Mouse (Mus musculus) heart, embryonic 13.5 days (tissue): ENCODE results near the gene Psmb8. TPM values are rescaled to one million over a fixed set of nuclear protein-coding genes. Genes with fewer than 3 reads are reported as not detected.

Experiments used
- ATAC-seq: fragments of 200-750 bp; cut with Nextera tagmentation; 2 replicates; pipeline ENCODE4 v1.8.0; 2017; ENCODE audit warnings: moderate TSS enrichment; ENCODE audit not compliant: insufficient number of reproducible peaks, low FRiP score, low TSS enrichment; ENCODE audit errors: extremely low read depth
- H3K27ac ChIP-seq: fragments of 300-500 bp; sonication (generic); replicated peaks from 2 replicates; pipeline ENCODE4 v1.5.1; 2015; ENCODE audit warnings: moderate library complexity, mild to moderate bottlenecking, inconsistent platforms
- H3K27me3 ChIP-seq: fragments of 300-500 bp; sonication (generic); replicated peaks from 2 replicates; pipeline ENCODE4 v1.6.1; 2015; ENCODE audit warnings: mild to moderate bottlenecking, inconsistent platforms
- H3K36me3 ChIP-seq: fragments of 300-500 bp; sonication (generic); 2 replicates; pipeline ENCODE4 v1.6.1; 2015; ENCODE audit warnings: mild to moderate bottlenecking, inconsistent platforms
- H3K4me1 ChIP-seq: fragments of 300-500 bp; sonication (generic); 2 replicates; pipeline ENCODE4 v1.6.1; 2015; ENCODE audit warnings: inconsistent platforms
- H3K4me2 ChIP-seq: fragments of 300-500 bp; sonication (generic); 2 replicates; pipeline ENCODE4 v1.6.1; 2015; ENCODE audit warnings: inconsistent platforms, mild to moderate bottlenecking, moderate library complexity
- H3K4me3 ChIP-seq: fragments of 300-500 bp; sonication (generic); 2 replicates; pipeline ENCODE4 v1.5.1; 2015; ENCODE audit warnings: moderate library complexity, mild to moderate bottlenecking, inconsistent platforms
- H3K9ac ChIP-seq: fragments of 300-500 bp; sonication (generic); 2 replicates; pipeline ENCODE4 v1.6.1; 2015; ENCODE audit warnings: inconsistent platforms, mild to moderate bottlenecking, moderate library complexity
- H3K9me3 ChIP-seq: fragments of 300-500 bp; sonication (generic); 2 replicates; pipeline ENCODE4 v1.6.1; 2016; ENCODE audit warnings: inconsistent platforms
- WGBS: fragments of 180-500 bp; shearing (Covaris S2); methylation state at CpG from one replicate; pipeline ENCODE4 v1.1.7; 2015; ENCODE audit warnings: mixed read lengths; 5-methylcytosine and 5-hydroxymethylcytosine counted together
- polyA plus RNA-seq: library from polyadenylated mRNA; unstranded; fragments of >200 nt; fragmentation: Nextera tagmentation; extraction: Ambion mirVana; gene quantifications from 2 replicates; pipeline ENCODE4 v1.2.1, GENCODE M21; 2015

Gene Psmb8
- polyA plus RNA-seq, 1 experiment from 2014 or later: 4.3 TPM

DNA sequence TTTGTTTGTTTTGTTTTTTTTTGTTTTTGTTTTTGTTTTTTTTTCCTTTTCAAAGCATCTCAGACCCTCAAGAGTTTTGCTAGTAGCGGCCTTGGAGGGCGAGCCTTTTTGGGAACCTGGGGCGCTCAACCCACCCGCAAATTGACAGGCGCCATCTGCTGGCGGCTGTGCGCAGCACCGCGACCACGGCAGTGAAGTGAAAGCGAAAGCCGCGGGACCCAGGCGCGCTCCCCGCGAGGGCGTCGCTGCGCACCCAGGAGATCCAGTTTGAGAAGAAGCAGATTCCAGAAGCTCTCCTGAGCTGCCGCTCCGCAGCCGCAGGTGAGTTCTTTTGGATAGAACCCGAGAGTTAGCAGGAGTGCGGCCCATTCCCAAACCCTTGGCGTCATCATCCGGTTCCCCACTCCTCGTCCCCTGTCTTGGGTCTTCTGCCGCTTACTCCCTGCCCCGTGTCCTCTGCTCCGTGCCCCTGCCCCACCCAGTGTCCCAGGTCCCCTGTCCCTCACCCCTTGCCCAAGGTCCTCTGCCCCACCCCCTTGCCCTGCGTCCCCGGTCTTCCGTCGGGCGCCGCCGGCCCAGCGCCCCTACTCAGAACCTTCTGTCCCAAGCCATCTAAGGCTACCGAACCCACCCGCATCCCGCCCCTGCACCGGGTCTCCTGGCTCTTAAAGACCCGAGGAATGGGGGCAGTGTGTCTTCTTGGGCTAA, 6.9 kb downstream of the Psmb8 start:
- Histone ChIP-seq H3K27me3 (peaks cover 83% of the 10 kb centered on the region), H3K27ac (no peak overlapping the region), H3K4me2 (peak overlapping the region; percentile 99), H3K4me3 (peak overlapping the region; percentile 86), H3K36me3 (no peaks in the 10 kb centered on the region), H3K4me1 (peaks cover 9% of the 10 kb centered on the region), H3K9me3 (no peaks in the 10 kb centered on the region), H3K9ac (peak overlapping the region; percentile 87)
- ATAC-seq: 0 out of 2 replicates have a peak, but pooled peaks have one; percentile 22
- under 1% methylated on average over 44 of the region's 44 CpGs for WGBS

- 15% methylated on average over 18 of the region's 18 CpGs for WGBS
- Histone ChIP-seq H3K36me3 (no peaks in the 10 kb centered on the region), H3K4me3 (peak overlapping the region; percentile 86), H3K4me2 (peak overlapping the region; percentile 99), H3K27me3 (peaks cover 83% of the 10 kb centered on the region), H3K9ac (peak overlapping the region; percentile 87), H3K9me3 (no peaks in the 10 kb centered on the region), H3K4me1 (peaks cover 9% of the 10 kb centered on the region), H3K27ac (no peak overlapping the region)
- ATAC-seq: no peak
These were observed 7.7 kb downstream of the Psmb8 start for GRCm38 (mm10) chr17:34205021-34205745.

DNA sequence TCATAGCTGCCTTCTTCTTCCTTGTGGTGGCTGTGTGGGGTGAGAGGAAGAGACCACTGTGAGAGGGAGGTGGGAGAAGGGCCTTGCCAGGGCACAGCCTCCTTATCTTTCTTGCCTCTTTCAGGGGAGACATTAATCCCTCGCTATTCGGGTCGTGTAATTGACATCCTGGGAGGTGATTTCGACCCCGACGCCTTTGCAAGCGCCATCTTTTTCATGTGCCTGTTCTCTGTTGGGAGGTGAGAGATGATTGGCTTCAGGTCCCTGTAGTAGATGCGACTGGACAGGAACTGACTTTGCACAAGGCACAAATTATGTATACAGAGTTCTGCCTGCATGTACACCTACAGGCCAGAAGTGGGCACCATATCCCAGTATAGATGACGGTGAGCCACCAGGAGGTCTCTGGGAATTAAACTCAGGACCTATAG, 8.2 kb downstream of the Psmb8 start:
- Histone ChIP-seq H3K4me3 (peak overlapping the region; percentile 86), H3K27me3 (peaks cover 83% of the 10 kb centered on the region), H3K9me3 (no peaks in the 10 kb centered on the region), H3K36me3 (no peaks in the 10 kb centered on the region), H3K4me2 (peak overlapping the region; percentile 99), H3K9ac (0 out of 2 replicates have a peak overlapping the region, but pooled peaks have one; percentile 87), H3K4me1 (peaks cover 9% of the 10 kb centered on the region), H3K27ac (no peak overlapping the region)
- 12% methylated on average over 9 of the region's 9 CpGs for WGBS
- ATAC-seq: no peak

- Histone ChIP-seq H3K4me3 (no peak overlapping the region), H3K27ac (no peak overlapping the region), H3K4me1 (peaks cover 9% of the 10 kb centered on the region), H3K9me3 (no peaks in the 10 kb centered on the region), H3K27me3 (peaks cover 83% of the 10 kb centered on the region), H3K36me3 (no peaks in the 10 kb centered on the region), H3K4me2 (no peak overlapping the region), H3K9ac (no peak overlapping the region)
- ATAC-seq: no peak
- 81% methylated on average over 5 of the region's 5 CpGs for WGBS
These were observed 9.2 kb downstream of the Psmb8 start for GRCm38 (mm10) chr17:34206731-34207130.

GRCm38 (mm10) chr17:34207456-34207855, 9.9 kb downstream of the Psmb8 start:
- no peak for ATAC-seq
- Histone ChIP-seq H3K27ac (no peak overlapping the region), H3K4me1 (peaks cover 9% of the 10 kb centered on the region), H3K27me3 (peaks cover 89% of the 10 kb centered on the region), H3K36me3 (no peaks in the 10 kb centered on the region), H3K4me3 (no peak overlapping the region), H3K9ac (no peak overlapping the region), H3K4me2 (no peak overlapping the region), H3K9me3 (no peaks in the 10 kb centered on the region)
- 56% methylated on average over 3 of the region's 3 CpGs for WGBS

GRCm38 (mm10) chr17:34207866-34208265, 10.3 kb downstream of the Psmb8 start:
- Histone ChIP-seq H3K4me2 (no peak overlapping the region), H3K4me1 (peaks cover 9% of the 10 kb centered on the region), H3K36me3 (no peaks in the 10 kb centered on the region), H3K4me3 (no peak overlapping the region), H3K27ac (no peak overlapping the region), H3K9ac (no peak overlapping the region), H3K27me3 (peaks cover 90% of the 10 kb centered on the region), H3K9me3 (no peaks in the 10 kb centered on the region)
- no peak for ATAC-seq
- 95% methylated on average over 9 of the region's 9 CpGs for WGBS

- WGBS: 19% methylated on average over 10 of the region's 10 CpGs
- Histone ChIP-seq H3K4me2 (no peak overlapping the region), H3K27me3 (peaks cover 90% of the 10 kb centered on the region), H3K9me3 (no peaks in the 10 kb centered on the region), H3K4me3 (no peak overlapping the region), H3K27ac (no peak overlapping the region), H3K36me3 (no peaks in the 10 kb centered on the region), H3K9ac (no peak overlapping the region), H3K4me1 (peaks cover 9% of the 10 kb centered on the region)
- no peak for ATAC-seq
These were observed 10.9 kb downstream of the Psmb8 start for GRCm38 (mm10) chr17:34208421-34208820.

DNA sequence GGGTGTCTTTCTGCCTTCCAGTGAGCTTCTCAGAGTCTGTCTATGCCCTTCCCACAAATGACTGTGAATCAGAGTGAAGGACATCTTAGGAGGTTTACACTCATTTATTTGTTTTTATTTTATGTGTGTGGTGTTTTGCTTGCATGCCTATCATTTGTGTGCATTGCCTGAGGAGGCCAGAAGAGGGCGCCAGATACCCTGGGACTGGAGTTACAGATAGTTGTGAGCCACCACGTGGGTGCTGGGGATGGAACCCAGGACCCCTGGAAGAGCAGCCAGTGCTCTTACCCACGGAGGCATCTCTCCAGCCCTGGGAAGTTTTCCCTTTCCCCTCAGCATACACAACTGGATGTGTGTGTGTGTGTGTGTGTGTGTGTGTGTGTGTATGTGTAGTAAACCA, 12.2 kb downstream of the Psmb8 start:
- no peaks in the 10 kb centered on the region for H3K9me3 ChIP-seq
- H3K27ac ChIP-seq: no peak overlapping the region
- no peak overlapping the region for H3K4me3 ChIP-seq
- no peak overlapping the region for H3K9ac ChIP-seq
- no peak for ATAC-seq
- peaks cover 95% of the 10 kb centered on the region for H3K27me3 ChIP-seq
- H3K36me3 ChIP-seq: no peaks in the 10 kb centered on the region
- 33% methylated on average over 3 of the region's 3 CpGs for WGBS
- peaks cover 9% of the 10 kb centered on the region for H3K4me1 ChIP-seq
- H3K4me2 ChIP-seq: no peak overlapping the region

DNA sequence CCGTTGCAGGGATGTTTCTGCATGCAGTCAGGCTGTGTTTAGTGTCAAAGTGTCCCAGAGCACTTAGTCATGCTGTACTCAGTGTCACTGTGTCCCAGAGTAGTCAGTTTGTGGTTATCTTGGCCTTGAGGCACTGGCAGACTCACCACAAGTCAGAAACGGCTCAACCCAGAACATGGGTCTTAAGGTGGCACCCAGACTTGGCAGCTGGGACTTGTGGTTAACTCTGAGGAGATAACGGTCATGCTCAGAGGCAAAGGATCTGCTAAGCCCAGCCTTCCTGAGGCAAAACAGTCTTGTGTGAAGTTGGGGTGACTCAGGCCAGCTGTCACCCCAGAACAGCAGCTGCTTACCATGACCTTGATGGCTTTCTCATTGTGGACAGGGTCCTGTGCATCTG, 13.1 kb downstream of the Psmb8 start:
- no peak overlapping the region for H3K4me3 ChIP-seq
- H3K27me3 ChIP-seq: peaks cover 94% of the 10 kb centered on the region
- ATAC-seq: no peak
- no peak overlapping the region for H3K9ac ChIP-seq
- no peak overlapping the region for H3K27ac ChIP-seq
- 55% methylated on average over 3 of the region's 3 CpGs for WGBS
- H3K9me3 ChIP-seq: no peaks in the 10 kb centered on the region
- H3K4me1 ChIP-seq: peaks cover under 1% of the 10 kb centered on the region; the same call in 1 of the 2 replicates
- H3K4me2 ChIP-seq: no peak overlapping the region
- no peaks in the 10 kb centered on the region for H3K36me3 ChIP-seq

- Histone ChIP-seq H3K4me2 (no peak overlapping the region), H3K9me3 (no peaks in the 10 kb centered on the region), H3K27ac (no peak overlapping the region), H3K4me3 (no peak overlapping the region), H3K36me3 (no peaks in the 10 kb centered on the region), H3K9ac (no peak overlapping the region), H3K27me3 (peaks cover 90% of the 10 kb centered on the region), H3K4me1 (no peaks in the 10 kb centered on the region)
- WGBS: 19% methylated on average over 23 of the region's 23 CpGs
- ATAC-seq: no peak
These were observed 14.3 kb downstream of the Psmb8 start for GRCm38 (mm10) chr17:34211746-34212365.

DNA sequence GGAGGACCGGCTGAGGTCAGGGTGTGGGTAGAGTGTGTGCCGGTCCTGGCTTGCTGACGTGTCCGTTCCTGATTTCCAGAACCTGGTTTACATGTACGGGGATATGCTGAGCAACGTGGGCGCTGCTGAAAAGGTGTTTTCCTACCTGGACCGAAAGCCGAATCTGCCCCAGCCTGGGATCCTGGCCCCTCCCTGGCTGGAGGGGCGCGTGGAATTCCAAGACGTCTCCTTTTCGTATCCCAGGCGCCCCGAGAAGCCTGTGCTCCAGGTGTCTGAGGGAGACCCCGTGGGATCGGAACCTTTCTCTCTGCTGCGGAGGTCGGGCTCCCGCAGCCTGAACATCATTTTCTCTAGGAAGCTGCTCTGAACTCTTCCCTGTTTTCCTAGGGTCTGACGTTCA, 16.4 kb downstream of the Psmb8 start:
- H3K27me3 ChIP-seq: peaks cover 78% of the 10 kb centered on the region
- no peak for ATAC-seq
- no peaks in the 10 kb centered on the region for H3K4me1 ChIP-seq
- H3K9me3 ChIP-seq: peaks cover 2% of the 10 kb centered on the region; the same call in 1 of the 2 replicates
- H3K36me3 ChIP-seq: no peaks in the 10 kb centered on the region
- no peak overlapping the region for H3K9ac ChIP-seq
- no peak overlapping the region for H3K4me3 ChIP-seq
- no peak overlapping the region for H3K4me2 ChIP-seq
- H3K27ac ChIP-seq: no peak overlapping the region
- WGBS: 49% methylated on average over 21 of the region's 21 CpGs
